Mouse (Mus musculus): ENCODE data around the gene Rdh11. TPM values are rescaled to one million over a fixed set of nuclear protein-coding genes. Genes with fewer than 3 reads are reported as not detected.

Rdh11 gene
- polyA plus RNA-seq, 1 experiment from 2014 or later, result 26.1 TPM

DNA sequence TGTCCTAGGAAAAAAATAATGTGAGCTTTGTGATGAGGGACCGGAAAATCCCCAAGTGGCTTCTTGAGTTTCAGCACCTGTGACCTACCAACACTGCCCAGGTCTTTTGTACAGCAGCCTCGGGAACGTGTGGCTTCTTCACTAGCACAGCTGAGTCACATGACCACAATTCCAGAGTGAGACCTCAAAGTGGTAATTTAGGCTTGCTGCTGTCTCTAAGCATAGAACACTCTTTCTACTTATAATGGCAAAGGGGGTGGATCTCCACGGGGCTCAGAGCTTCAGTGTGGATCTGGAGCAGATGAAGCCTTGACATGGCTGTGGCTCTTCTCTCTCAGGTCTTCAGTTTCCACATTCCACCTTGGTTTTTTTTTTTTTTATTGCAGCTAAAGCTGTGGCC lies 57.0 kb downstream of the Rdh11 start:
- Histone ChIP-seq H3K4me2 (replicated peaks) (no peak overlapping the region), H3K27me3 (peaks cover 43% of the 10 kb centered on the region), H3K4me3 (replicated peaks) (no peak overlapping the region), H3K27ac (no peak overlapping the region), H3K9me3 (no peaks in the 10 kb centered on the region), H3K9ac (replicated peaks) (no peak overlapping the region), H3K36me3 (no peaks in the 10 kb centered on the region), H3K4me1 (replicated peaks) (peaks cover 15% of the 10 kb centered on the region)
- no peak for ATAC-seq
- WGBS, result 51% methylated on average over 4 of the region's 4 CpGs

GRCm38 (mm10) chr12:79134676-79135075 lies 57.4 kb downstream of the Rdh11 start:
- H3K4me3 ChIP-seq (replicated peaks), result no peak overlapping the region
- H3K4me2 ChIP-seq (replicated peaks), result no peak overlapping the region
- 39% methylated on average over 8 of the region's 8 CpGs for WGBS
- ATAC-seq, result no peak
- H3K9ac ChIP-seq (replicated peaks), result no peak overlapping the region
- peaks cover 15% of the 10 kb centered on the region for H3K4me1 ChIP-seq (replicated peaks)
- no peak overlapping the region for H3K27ac ChIP-seq
- no peaks in the 10 kb centered on the region for H3K36me3 ChIP-seq
- H3K27me3 ChIP-seq, result peaks cover 45% of the 10 kb centered on the region
- H3K9me3 ChIP-seq, result no peaks in the 10 kb centered on the region

DNA sequence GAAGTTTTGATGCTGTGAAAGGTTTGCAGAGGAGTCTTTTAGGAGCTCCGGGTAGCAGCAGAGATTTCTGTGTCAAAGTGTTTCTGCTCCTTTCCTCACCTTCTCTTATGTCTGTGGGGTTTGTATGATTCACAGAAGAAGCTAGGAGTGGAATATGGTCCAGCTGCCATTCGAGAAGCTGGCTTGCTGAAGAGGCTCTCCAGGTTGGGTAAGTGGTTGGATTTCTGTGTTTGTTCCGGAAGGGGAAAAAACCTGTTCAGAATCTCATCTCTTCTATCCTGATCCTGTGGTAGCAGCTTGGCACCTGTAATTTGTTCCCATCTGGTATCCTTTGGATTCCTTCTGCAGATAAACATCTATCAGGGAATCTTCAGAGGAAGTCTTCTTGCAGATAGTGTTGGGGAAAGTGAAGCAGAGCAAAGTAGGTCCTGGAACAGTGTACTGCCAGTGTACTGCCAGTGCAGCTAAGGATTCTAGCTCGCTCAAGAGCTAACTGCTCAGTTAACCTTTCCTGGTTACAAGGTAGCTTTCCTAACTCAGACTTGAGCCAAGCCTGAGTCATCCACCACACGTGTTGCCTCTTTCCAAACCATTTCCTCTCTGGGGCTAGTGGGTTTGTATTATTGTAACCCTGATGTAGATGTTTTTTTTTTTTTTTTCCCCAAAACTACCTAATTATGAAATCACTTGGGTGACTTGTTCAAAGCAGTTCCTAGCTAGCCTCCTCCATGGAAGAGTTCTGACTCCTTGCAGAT lies 60.2 kb downstream of the Rdh11 start:
- peak overlapping the region; percentile 63 for H3K9ac ChIP-seq (replicated peaks)
- no peaks in the 10 kb centered on the region for H3K36me3 ChIP-seq
- H3K9me3 ChIP-seq, result no peaks in the 10 kb centered on the region
- no peak for ATAC-seq
- peaks cover 49% of the 10 kb centered on the region for H3K27me3 ChIP-seq
- peaks cover 15% of the 10 kb centered on the region for H3K4me1 ChIP-seq (replicated peaks)
- peak overlapping the region; percentile 68 for H3K4me2 ChIP-seq (replicated peaks)
- peak overlapping the region; percentile 47 for H3K4me3 ChIP-seq (replicated peaks)
- no peak overlapping the region for H3K27ac ChIP-seq
- 37% methylated on average over 5 of the region's 5 CpGs for WGBS

GRCm38 (mm10) chr12:79131178-79131675 lies 60.9 kb downstream of the Rdh11 start:
- no peak overlapping the region for H3K27ac ChIP-seq
- no peak for ATAC-seq

GRCm38 (mm10) chr12:79130299-79131177 lies 61.6 kb downstream of the Rdh11 start, which contains the start of gene Arg2:
Arg2 (plus strand) TSS chr12:79130777.
- peak; percentile 96 for ATAC-seq
- H3K4me2 ChIP-seq (replicated peaks), result peak within 1 kb of the TSS; percentile 68

More at GRCm38 (mm10) chr12:79131178-79131675, 60.9 kb downstream of the Rdh11 start:
- no peaks in the 10 kb centered on the region for H3K9me3 ChIP-seq
- WGBS, result 1% methylated on average over 22 of the region's 22 CpGs
- H3K9ac ChIP-seq (replicated peaks), result peak overlapping the region; percentile 63
- no peaks in the 10 kb centered on the region for H3K36me3 ChIP-seq
- H3K4me2 ChIP-seq (replicated peaks), result peak overlapping the region; percentile 68
- peaks cover 15% of the 10 kb centered on the region for H3K4me1 ChIP-seq (replicated peaks)
- H3K27me3 ChIP-seq, result peaks cover 49% of the 10 kb centered on the region
- H3K4me3 ChIP-seq (replicated peaks), result peak overlapping the region; percentile 47

More at GRCm38 (mm10) chr12:79130299-79131177, 61.6 kb downstream of the Rdh11 start, which contains the start of gene Arg2:
- peak within 1 kb of the TSS; percentile 63 for H3K9ac ChIP-seq (replicated peaks)
- H3K27ac ChIP-seq, result 0 out of 2 replicates have a peak within 1 kb of the TSS, but pooled peaks have one; percentile 5
- no peaks in the 10 kb centered on the region for H3K9me3 ChIP-seq
- under 1% methylated on average over 47 of the region's 47 CpGs for WGBS
- H3K36me3 ChIP-seq, result no peaks in the 10 kb centered on the region
- peak within 1 kb of the TSS; percentile 47 for H3K4me3 ChIP-seq (replicated peaks)
- H3K4me1 ChIP-seq (replicated peaks), result peaks cover 15% of the 10 kb centered on the region
- H3K27me3 ChIP-seq, result peaks cover 49% of the 10 kb centered on the region

Other genes starting within 250 kb of the Rdh11 start
- gene Tmem229b, start 184.7 kb downstream of the Rdh11 start, polyA plus RNA-seq (2015; fragmentation: Nextera tagmentation; extraction: Ambion mirVana), result 41.2 and 41.8 TPM in 2 replicates
- 3.2 and 4.0 TPM in 2 replicates for gene Plekhh1, start 163.1 kb downstream of the Rdh11 start, polyA plus RNA-seq (2015; fragmentation: Nextera tagmentation; extraction: Ambion mirVana)
- gene Pigh, start 102.6 kb downstream of the Rdh11 start, polyA plus RNA-seq (2015; fragmentation: Nextera tagmentation; extraction: Ambion mirVana), result 25.3 and 26.4 TPM in 2 replicates
- 22.9 and 23.3 TPM in 2 replicates for gene Arg2, start 61.5 kb downstream of the Rdh11 start, polyA plus RNA-seq (2015; fragmentation: Nextera tagmentation; extraction: Ambion mirVana)
- 174 and 183 TPM in 2 replicates for gene Vti1b, start 19.6 kb downstream of the Rdh11 start, polyA plus RNA-seq (2015; fragmentation: Nextera tagmentation; extraction: Ambion mirVana)
- gene Rdh12, start 16.6 kb upstream of the Rdh11 start, polyA plus RNA-seq (2015; fragmentation: Nextera tagmentation; extraction: Ambion mirVana), result 0.67 and 1.1 TPM in 2 replicates
- 9.0 and 13.0 TPM in 2 replicates for gene Zfyve26, start 104.0 kb upstream of the Rdh11 start, polyA plus RNA-seq (2015; fragmentation: Nextera tagmentation; extraction: Ambion mirVana)
- 3.2 and 3.3 TPM in 2 replicates for gene Rad51b, start 105.0 kb upstream of the Rdh11 start, polyA plus RNA-seq (2015; fragmentation: Nextera tagmentation; extraction: Ambion mirVana)

Data from midbrain, embryonic 13.5 days (tissue).